Mouse (Mus musculus): ENCODE data around the gene Olfr988.
"Not testable (repeated sequence)": the region's sequence is repeated elsewhere in the genome, so short reads cannot be mapped to it uniquely, and the experiment has no call there.

Olfr988 gene

DNA sequence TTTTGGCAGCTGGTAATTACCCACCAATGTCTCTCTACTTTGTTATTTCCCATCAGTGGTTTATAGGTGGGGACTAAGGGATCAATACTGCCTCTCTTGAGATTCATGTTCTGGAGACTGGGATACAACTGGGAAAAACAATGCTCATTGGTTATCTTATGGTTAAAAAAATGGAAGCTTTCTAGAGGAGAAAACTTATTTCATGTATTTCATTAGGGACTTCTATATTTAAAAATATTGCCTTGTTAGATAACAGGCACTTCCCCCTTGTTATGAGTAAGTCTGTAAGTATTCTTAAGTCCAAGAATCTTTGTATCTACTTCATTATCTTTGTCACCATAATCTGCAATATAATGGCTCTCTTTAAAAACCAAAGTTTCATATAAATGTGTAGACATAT, at the start of gene Olfr988:
Olfr988 (minus strand) TSS at position 101 of the 400 bp plus-strand sequence.
- not testable (repeated sequence) for DNase-seq (ENCODE audit: low read depth, low spot score)

DNA sequence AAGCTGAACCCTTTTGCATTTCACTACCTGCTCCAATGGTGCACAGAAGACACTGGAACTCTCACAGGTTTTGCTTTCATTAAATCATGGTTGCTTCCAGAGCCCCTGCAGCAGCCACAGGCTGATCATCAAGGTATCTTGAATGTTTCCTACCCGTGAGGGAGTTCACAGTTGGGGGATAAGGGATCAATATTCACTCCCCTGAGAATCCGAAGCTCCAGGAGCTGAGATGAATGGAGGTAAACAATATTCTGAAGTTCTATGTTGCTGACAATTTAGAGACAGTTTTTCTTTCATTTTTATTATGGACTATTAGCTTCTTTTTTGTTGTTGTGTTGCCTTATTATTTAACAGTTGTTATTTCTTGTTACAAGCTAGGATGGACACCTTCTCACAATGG, 46.3 kb upstream of the Olfr988 start, which contains the start of gene Olfr992:
Olfr992 (minus strand) TSS at position 101 of the 400 bp plus-strand sequence.
- DNase-seq (ENCODE audit: low read depth, low spot score) = no peak

DNA sequence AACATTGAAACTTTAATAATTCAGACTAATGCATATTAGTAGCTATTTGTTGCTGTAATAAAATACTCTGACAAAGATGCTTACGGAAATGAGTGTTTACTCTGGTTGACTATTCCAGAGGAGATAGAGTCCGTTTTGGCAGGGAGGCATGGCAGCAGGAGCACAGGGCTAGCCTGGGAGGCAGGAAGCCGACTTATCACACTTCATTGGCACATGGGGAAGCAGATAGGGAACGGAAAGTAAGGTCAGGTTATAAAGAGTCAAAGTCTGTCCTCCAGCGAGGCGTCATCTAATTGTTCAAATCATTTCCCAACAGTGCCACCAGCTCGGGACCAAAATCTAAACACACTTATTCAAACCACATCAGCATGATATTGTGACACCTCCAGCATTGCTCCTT, 23.1 kb downstream of the Olfr988 start:
- no peak for DNase-seq (ENCODE audit: low read depth, low spot score)

DNA sequence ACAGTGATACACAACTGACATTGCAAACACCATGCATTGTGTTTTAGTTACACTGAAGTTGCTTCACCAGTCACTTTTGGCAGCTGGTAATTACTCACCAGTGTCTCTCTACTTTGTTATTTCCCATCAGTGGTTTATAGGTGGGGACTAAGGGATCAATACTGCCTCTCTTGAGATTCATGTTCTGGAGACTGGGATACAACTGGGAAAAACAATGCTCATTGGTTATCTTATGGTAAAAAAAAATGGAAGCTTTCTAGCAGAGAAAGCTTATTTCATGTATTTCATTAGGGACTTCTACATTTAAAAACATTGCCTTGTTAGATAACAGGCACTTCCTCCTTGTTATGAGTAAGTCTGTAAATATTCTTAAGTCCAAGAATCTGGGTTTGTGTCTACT, 23.8 kb downstream of the Olfr988 start, which contains the start of gene Olfr987:
Olfr987 (minus strand) TSS at position 101 of the 400 bp plus-strand sequence.
- DNase-seq (ENCODE audit: low read depth, low spot score) = not testable (repeated sequence)

DNA sequence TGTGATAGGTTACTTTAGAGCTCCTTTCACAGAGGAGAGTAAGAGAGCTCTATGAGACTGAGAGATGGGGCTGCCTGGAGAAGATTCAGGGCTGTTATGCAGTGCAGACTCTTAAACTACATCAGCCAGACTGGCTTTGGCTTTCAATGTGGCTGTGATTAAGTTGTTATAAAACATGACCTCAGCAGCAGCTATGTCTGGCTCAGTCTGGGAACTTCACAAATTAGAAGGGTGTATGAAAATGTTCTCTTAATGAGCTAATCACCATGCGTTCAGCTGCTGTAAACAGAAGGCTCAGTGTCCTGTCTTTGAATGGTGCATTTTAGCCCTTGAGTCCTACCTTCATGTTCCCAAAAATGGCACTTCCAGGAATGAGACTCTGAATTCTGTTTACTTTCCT, 43.9 kb downstream of the Olfr988 start:
- no peak for DNase-seq (ENCODE audit: low read depth, low spot score)

Data from skeletal muscle tissue, adult 2 months (tissue).